Mouse (Mus musculus) gastrocnemius, adult 8-10 months (tissue): ENCODE data around the gene Hoxb4. TPM values are rescaled to one million over a fixed set of nuclear protein-coding genes. Genes with fewer than 3 reads are reported as not detected.

Experiments
- DNase-seq, 2 experiments: peaks; one replicate each; pipeline ENCODE4 v3.0.0; 2022; ENCODE audit warnings: low spot score in 2 of 2
- total RNA-seq, 4 experiments: library from RNA; stranded (reverse); gene quantifications; 2 replicates each; pipeline ENCODE4 v1.2.4; 2022

Gene Hoxb4
- under 1 TPM; 0.15 to 0.46 (median 0.21) TPM for total RNA-seq

DNA sequence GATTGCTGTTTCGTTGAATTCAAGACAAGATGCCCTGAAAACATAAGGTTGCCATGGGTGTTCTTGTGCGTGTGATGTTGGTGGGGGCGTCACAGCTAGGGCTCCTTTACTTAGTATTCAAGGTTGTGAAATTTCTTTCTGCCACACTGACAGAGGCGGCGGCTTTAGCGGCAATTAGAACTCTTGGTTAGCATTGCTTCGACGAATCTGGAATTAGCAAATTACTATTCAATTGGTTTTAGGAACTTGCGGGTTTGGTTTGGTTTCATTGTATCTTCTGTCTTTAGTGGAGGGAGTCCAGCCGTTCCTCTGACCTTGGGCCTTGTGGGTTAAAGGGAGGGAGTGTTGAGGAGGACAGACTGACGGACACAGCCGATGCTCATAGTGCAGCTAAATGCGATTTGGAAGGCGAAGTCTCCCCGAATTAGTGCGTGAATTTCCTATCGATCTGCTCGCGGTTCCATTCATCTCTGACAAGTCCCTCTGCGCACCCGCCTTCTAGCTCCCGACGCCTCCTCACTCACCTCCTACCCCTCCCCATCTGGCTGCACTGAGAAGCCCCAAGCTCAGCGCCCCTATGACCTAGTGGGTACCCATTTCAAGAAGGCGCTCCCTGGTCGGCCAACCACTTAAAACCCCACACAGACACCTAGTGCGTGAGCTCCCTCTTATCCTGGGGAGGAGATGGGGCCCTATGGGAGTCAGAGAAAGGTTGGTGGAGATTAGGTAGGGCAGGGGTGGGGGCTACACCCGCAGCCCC, at the start of gene Hoxb4:
Hoxb4 (plus strand) TSS at position 660 of the 760 bp plus-strand sequence.
- DNase-seq: no peak

GRCm38 (mm10) chr11:96269869-96270268, 48.2 kb upstream of the Hoxb4 start:
- no peak for DNase-seq

DNA sequence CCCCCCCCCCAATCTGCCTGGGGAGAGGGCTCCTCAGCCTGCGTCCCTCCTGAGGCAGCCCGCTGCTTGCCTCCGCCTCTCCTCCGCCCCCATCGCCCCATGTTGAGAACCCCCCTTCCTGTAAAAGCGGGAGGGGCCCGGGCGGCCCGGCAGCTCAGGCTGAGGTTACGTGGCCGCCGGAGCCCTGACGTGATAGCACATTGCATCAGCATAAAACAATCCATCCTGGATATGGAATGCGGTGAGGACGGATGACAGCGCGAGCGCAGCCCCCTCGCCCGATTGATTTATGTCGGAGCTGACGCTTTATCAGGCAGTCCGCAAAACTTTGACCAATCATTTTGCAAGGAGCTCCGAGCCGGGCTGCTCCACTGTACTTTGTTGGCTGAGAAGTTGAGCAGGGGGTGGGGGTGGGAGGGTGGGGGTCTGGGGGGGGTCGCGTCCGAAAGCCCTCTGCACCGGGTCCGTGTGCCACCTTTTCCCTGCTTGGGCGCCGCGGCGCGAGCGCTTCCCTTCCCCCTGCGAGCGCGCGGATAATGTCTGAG, 47.0 kb upstream of the Hoxb4 start, which contains the start of gene Hoxb9:
Hoxb9 (plus strand) TSS at position 462 of the 545 bp plus-strand sequence.
- DNase-seq: no peak

- no peak for DNase-seq
These were observed 46.5 kb upstream of the Hoxb4 start for GRCm38 (mm10) chr11:96271541-96272011.

- no peak for DNase-seq
These were observed 45.8 kb upstream of the Hoxb4 start for GRCm38 (mm10) chr11:96272024-96272921.

DNA sequence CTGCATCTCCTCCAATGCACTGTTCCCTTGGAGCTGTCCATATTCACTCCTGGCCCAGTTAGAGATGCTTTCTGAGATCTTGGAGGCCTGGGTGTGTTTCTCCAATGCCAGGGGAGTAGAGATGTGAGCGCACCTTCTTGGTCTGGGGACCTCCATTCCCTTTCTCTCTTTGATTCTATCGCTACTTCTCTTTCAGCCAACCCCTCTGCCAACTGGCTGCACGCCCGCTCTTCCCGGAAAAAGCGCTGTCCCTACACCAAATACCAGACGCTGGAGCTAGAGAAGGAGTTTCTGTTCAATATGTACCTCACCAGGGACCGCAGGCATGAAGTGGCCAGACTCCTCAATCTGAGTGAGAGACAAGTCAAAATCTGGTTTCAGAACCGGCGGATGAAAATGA, 43.6 kb upstream of the Hoxb4 start:
- no peak for DNase-seq

GRCm38 (mm10) chr11:96275896-96276295, 42.2 kb upstream of the Hoxb4 start:
- no peak for DNase-seq

GRCm38 (mm10) chr11:96277151-96278044, 40.7 kb upstream of the Hoxb4 start:
- DNase-seq: no peak

DNA sequence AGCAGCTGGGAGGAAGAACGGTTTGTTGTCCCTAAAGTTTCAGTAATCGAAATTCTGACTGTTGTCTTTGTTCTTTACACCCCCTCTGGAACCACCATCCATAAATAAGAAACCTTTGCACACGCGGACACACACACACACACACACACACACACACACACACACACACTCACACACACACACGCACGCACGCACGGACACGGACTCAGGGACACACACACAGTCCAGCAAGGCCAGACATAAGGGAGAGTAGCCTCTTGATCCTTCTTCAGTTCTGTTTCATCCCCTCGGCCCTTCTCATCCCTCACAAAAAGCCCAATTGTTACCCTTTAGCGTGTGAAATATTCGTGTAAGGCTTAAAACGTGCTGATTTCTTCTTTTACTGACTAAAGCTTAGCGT, 39.7 kb upstream of the Hoxb4 start:
- no peak for DNase-seq

GRCm38 (mm10) chr11:96278773-96279172, 39.3 kb upstream of the Hoxb4 start:
- DNase-seq: peak; percentile 35 to 59

DNA sequence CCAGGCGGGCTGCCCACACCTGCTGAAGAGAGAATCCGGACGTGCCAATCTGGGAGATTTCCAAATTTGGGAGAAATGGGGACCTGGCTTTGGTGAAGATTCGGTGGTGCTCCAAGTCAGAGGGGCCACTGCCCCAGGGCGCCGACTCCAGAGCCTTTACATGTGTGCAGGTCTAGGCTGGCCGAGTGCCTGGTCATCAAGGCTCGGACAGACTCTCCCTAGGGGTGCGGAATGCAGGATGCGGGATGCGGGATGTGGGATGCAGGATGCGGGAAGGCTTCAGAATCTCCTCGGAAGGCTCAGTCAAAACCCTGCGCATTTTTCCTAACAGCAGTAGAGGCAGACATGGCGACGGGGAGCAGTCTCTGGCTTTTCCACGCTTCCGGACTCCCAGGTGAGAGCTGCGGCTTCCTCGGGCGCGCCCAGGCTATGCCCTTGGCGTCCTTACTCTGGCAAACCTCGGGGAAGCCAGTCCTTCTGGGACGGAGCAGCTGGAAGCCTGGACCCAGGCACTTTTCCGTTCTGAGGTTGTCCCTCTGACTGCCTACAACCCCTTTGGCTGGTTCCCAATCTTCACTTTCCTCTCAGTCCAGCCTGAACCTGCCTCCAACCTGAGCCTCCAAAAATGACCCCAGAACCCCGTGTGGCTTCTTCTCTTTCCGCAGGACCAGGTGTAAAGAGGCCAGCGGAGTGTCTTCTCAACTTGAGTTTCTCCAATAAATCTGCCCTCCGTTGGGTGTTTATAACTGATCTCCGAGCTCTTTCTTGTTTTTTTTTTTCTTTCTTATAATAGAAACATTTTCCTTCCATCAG, 38.4 kb upstream of the Hoxb4 start:
- DNase-seq: no peak

- DNase-seq: no peak
These were observed 37.4 kb upstream of the Hoxb4 start for GRCm38 (mm10) chr11:96280399-96281378.

DNA sequence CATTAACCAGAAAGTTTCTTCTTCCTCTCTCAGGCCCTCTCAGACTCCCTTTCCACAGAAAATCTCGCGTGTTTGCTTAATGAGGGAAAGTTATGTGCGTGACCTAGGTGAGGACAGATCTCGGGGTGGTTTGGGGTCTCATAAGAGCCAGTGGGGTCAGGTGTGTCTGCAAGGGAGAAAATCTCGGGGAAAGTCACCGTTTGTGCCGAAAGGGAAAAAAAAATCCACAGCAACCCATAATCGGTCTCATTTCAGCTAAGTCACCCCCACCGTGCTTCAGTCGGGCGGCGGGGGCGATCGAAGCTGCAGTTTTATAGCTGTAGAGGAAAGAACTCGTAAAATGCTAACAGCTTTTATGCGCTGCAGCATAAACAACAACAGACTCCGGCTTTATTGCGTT, 36.7 kb upstream of the Hoxb4 start:
- DNase-seq: no peak

DNA sequence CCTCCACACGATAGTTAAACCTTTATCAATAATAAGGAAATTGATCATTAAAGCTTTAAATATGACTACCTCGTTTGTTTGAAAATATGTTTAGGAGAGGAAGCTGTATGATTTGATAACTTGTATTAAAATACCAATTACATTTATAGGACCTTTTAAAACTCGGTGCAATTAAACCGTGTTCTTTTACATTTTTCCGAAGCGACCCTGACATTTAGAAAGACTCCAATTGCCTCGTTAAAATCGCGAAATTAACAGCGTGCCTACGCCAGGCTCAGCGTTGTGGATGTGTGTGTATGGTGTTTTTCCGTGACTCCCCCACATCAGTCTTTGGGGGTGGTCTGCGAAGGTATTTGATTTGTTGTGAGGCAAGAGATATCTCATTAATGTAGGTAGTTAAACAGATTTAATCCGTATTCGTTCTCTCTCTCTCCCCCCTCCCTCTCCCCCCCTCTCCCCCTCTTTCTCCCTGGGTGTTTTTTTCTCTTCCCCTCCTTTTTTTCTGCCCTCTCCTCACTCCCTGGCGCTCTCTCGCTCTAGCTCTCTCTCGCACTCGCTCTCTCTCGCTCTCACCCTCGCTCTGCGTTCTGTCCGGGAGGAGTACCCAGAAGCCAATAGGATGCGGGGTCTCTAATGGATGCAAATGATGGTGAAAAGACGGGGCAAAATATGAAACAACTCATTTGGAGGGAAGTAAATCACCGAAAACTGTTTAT, 36.1 kb upstream of the Hoxb4 start, which contains the start of gene Hoxb8:
Hoxb8 (plus strand) TSS at position 51 of the 716 bp plus-strand sequence.
- no peak for DNase-seq

- DNase-seq: no peak
These were observed 35.2 kb upstream of the Hoxb4 start for GRCm38 (mm10) chr11:96282795-96283430.

GRCm38 (mm10) chr11:96284041-96284749, 33.9 kb upstream of the Hoxb4 start:
- DNase-seq: no peak
